Mouse (Mus musculus): ENCODE measurements around the gene Slc6a12. TPM values are rescaled to one million over a fixed set of nuclear protein-coding genes. Genes with fewer than 3 reads are reported as not detected.
A peak's percentile ranks its signal among the peaks of the same experiment; 100 is the strongest.

The Slc6a12 gene
- polyA plus RNA-seq, 1 experiment from 2014 or later = 1.6 TPM

- Histone ChIP-seq H3K27me3 (ENCODE audit: control insufficient read depth, insufficient read depth, low read length) (no peaks in the 10 kb centered on the region), H3K9me3 (ENCODE audit: control insufficient read depth, low read length) (no peaks in the 10 kb centered on the region), H3K4me1 (ENCODE audit: control insufficient read depth, insufficient read depth, low read length) (no peaks in the 10 kb centered on the region), H3K27ac (replicated peaks; ENCODE audit: low read depth, low read length) (no peak overlapping the region), H3K4me2 (ENCODE audit: low read length) (no peak overlapping the region), H3K9ac (replicated peaks; ENCODE audit: low read length) (no peak overlapping the region), H3K36me3 (ENCODE audit: control insufficient read depth, insufficient read depth, low read length) (no peaks in the 10 kb centered on the region), H3K4me3 (replicated peaks; ENCODE audit: low read depth, low read length) (no peak overlapping the region)
- DNase-seq (no peak), ATAC-seq (ENCODE audit: low FRiP score, low TSS enrichment) (no peak)
- WGBS = 66% methylated on average over 6 of the region's 6 CpGs
These were observed 23.8 kb upstream of the Slc6a12 start for GRCm38 (mm10) chr6:121319099-121319498.

- no peak for ATAC-seq (ENCODE audit: low FRiP score, low TSS enrichment)
- no peak for DNase-seq
- Histone ChIP-seq H3K4me3 (replicated peaks; ENCODE audit: low read depth, low read length) (no peak overlapping the region), H3K27me3 (ENCODE audit: control insufficient read depth, insufficient read depth, low read length) (no peaks in the 10 kb centered on the region), H3K36me3 (ENCODE audit: control insufficient read depth, insufficient read depth, low read length) (no peaks in the 10 kb centered on the region), H3K4me1 (ENCODE audit: control insufficient read depth, insufficient read depth, low read length) (no peaks in the 10 kb centered on the region), H3K9me3 (ENCODE audit: control insufficient read depth, low read length) (no peaks in the 10 kb centered on the region), H3K4me2 (ENCODE audit: low read length) (no peak overlapping the region), H3K9ac (replicated peaks; ENCODE audit: low read length) (no peak overlapping the region), H3K27ac (replicated peaks; ENCODE audit: low read depth, low read length) (no peak overlapping the region)
- WGBS = 81% methylated on average over 9 of the region's 9 CpGs
These were observed 20.3 kb upstream of the Slc6a12 start for GRCm38 (mm10) chr6:121322381-121323110.

DNA sequence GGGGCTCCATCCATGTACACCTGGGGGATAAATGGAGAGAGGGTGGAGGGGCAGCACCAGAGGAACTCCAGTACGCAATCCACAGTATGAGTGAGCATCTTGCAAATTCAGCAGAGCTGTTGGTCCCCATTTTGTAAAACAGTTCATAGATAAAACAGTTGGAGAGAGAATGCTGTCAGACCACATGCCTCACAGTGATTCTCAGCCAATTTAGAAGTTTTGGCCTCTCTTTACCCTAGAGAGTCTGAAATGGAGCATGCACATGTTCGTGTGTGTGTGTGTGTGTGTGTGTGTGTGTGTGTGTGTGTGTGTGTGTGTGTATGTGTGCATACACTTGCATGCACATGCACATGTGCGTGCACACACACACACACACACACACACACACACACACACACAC, 17.6 kb upstream of the Slc6a12 start:
- no peak for ATAC-seq (ENCODE audit: low FRiP score, low TSS enrichment)
- no peak for DNase-seq

GRCm38 (mm10) chr6:121325740-121326139, 17.1 kb upstream of the Slc6a12 start:
- no peaks in the 10 kb centered on the region for H3K9me3 ChIP-seq (ENCODE audit: control insufficient read depth, low read length)
- H3K4me3 ChIP-seq (replicated peaks; ENCODE audit: low read depth, low read length) = no peak overlapping the region
- no peak overlapping the region for H3K4me2 ChIP-seq (ENCODE audit: low read length)
- no peak overlapping the region for H3K9ac ChIP-seq (replicated peaks; ENCODE audit: low read length)
- DNase-seq (no peak), ATAC-seq (ENCODE audit: low FRiP score, low TSS enrichment) (no peak)
- no peaks in the 10 kb centered on the region for H3K36me3 ChIP-seq (ENCODE audit: control insufficient read depth, insufficient read depth, low read length)
- H3K27ac ChIP-seq (replicated peaks; ENCODE audit: low read depth, low read length) = no peak overlapping the region
- WGBS = 83% methylated on average over 9 of the region's 9 CpGs
- no peaks in the 10 kb centered on the region for H3K27me3 ChIP-seq (ENCODE audit: control insufficient read depth, insufficient read depth, low read length)
- H3K4me1 ChIP-seq (ENCODE audit: control insufficient read depth, insufficient read depth, low read length) = peaks cover 5% of the 10 kb centered on the region

More for the DNA sequence above, 17.6 kb upstream of the Slc6a12 start:
- Histone ChIP-seq H3K4me3 (replicated peaks; ENCODE audit: low read depth, low read length) (no peak overlapping the region), H3K9me3 (ENCODE audit: control insufficient read depth, low read length) (no peaks in the 10 kb centered on the region), H3K36me3 (ENCODE audit: control insufficient read depth, insufficient read depth, low read length) (no peaks in the 10 kb centered on the region), H3K27ac (replicated peaks; ENCODE audit: low read depth, low read length) (no peak overlapping the region), H3K4me2 (ENCODE audit: low read length) (no peak overlapping the region), H3K27me3 (ENCODE audit: control insufficient read depth, insufficient read depth, low read length) (no peaks in the 10 kb centered on the region), H3K4me1 (ENCODE audit: control insufficient read depth, insufficient read depth, low read length) (peaks cover 5% of the 10 kb centered on the region), H3K9ac (replicated peaks; ENCODE audit: low read length) (no peak overlapping the region)
- 87% methylated on average over 3 of the region's 3 CpGs for WGBS

- no peak overlapping the region for H3K4me2 ChIP-seq (ENCODE audit: low read length)
- no peaks in the 10 kb centered on the region for H3K36me3 ChIP-seq (ENCODE audit: control insufficient read depth, insufficient read depth, low read length)
- no peaks in the 10 kb centered on the region for H3K9me3 ChIP-seq (ENCODE audit: control insufficient read depth, low read length)
- DNase-seq (no peak), ATAC-seq (ENCODE audit: low FRiP score, low TSS enrichment) (no peak)
- no peak overlapping the region for H3K27ac ChIP-seq (replicated peaks; ENCODE audit: low read depth, low read length)
- H3K9ac ChIP-seq (replicated peaks; ENCODE audit: low read length) = no peak overlapping the region
- peaks cover 5% of the 10 kb centered on the region for H3K4me1 ChIP-seq (ENCODE audit: control insufficient read depth, insufficient read depth, low read length)
- no peak overlapping the region for H3K4me3 ChIP-seq (replicated peaks; ENCODE audit: low read depth, low read length)
- no peaks in the 10 kb centered on the region for H3K27me3 ChIP-seq (ENCODE audit: control insufficient read depth, insufficient read depth, low read length)
- 78% methylated on average over 10 of the region's 10 CpGs for WGBS
These were observed 16.3 kb upstream of the Slc6a12 start for GRCm38 (mm10) chr6:121326486-121327069.

- Histone ChIP-seq H3K9me3 (ENCODE audit: control insufficient read depth, low read length) (no peaks in the 10 kb centered on the region), H3K9ac (replicated peaks; ENCODE audit: low read length) (no peak overlapping the region), H3K27me3 (ENCODE audit: control insufficient read depth, insufficient read depth, low read length) (no peaks in the 10 kb centered on the region), H3K4me2 (ENCODE audit: low read length) (no peak overlapping the region), H3K27ac (replicated peaks; ENCODE audit: low read depth, low read length) (no peak overlapping the region), H3K4me3 (replicated peaks; ENCODE audit: low read depth, low read length) (no peak overlapping the region), H3K4me1 (ENCODE audit: control insufficient read depth, insufficient read depth, low read length) (peaks cover 5% of the 10 kb centered on the region), H3K36me3 (ENCODE audit: control insufficient read depth, insufficient read depth, low read length) (no peaks in the 10 kb centered on the region)
- DNase-seq (peak; percentile 26), ATAC-seq (ENCODE audit: low FRiP score, low TSS enrichment) (no peak)
- WGBS = 53% methylated on average over 9 of the region's 9 CpGs
These were observed 14.4 kb upstream of the Slc6a12 start for GRCm38 (mm10) chr6:121328417-121328884.

- Histone ChIP-seq H3K27me3 (ENCODE audit: control insufficient read depth, insufficient read depth, low read length) (no peaks in the 10 kb centered on the region), H3K9me3 (ENCODE audit: control insufficient read depth, low read length) (no peaks in the 10 kb centered on the region), H3K9ac (replicated peaks; ENCODE audit: low read length) (no peak overlapping the region), H3K36me3 (ENCODE audit: control insufficient read depth, insufficient read depth, low read length) (no peaks in the 10 kb centered on the region), H3K4me2 (ENCODE audit: low read length) (no peak overlapping the region), H3K4me3 (replicated peaks; ENCODE audit: low read depth, low read length) (no peak overlapping the region), H3K4me1 (ENCODE audit: control insufficient read depth, insufficient read depth, low read length) (peaks cover 5% of the 10 kb centered on the region), H3K27ac (replicated peaks; ENCODE audit: low read depth, low read length) (no peak overlapping the region)
- DNase-seq (peak; percentile 51), ATAC-seq (ENCODE audit: low FRiP score, low TSS enrichment) (no peak)
- 9% methylated on average over 10 of the region's 10 CpGs for WGBS
These were observed 12.9 kb upstream of the Slc6a12 start for GRCm38 (mm10) chr6:121329848-121330508.

GRCm38 (mm10) chr6:121335841-121336240, 7.0 kb upstream of the Slc6a12 start:
- no peak overlapping the region for H3K27ac ChIP-seq (replicated peaks; ENCODE audit: low read depth, low read length)
- ATAC-seq (ENCODE audit: low FRiP score, low TSS enrichment) = no peak
- no peak for DNase-seq
- H3K9ac ChIP-seq (replicated peaks; ENCODE audit: low read length) = no peak overlapping the region
- WGBS = 94% methylated on average over 9 of the region's 9 CpGs
- H3K4me2 ChIP-seq (ENCODE audit: low read length) = no peak overlapping the region
- no peak overlapping the region for H3K4me3 ChIP-seq (replicated peaks; ENCODE audit: low read depth, low read length)
- no peaks in the 10 kb centered on the region for H3K27me3 ChIP-seq (ENCODE audit: control insufficient read depth, insufficient read depth, low read length)
- H3K36me3 ChIP-seq (ENCODE audit: control insufficient read depth, insufficient read depth, low read length) = no peaks in the 10 kb centered on the region
- H3K9me3 ChIP-seq (ENCODE audit: control insufficient read depth, low read length) = no peaks in the 10 kb centered on the region
- H3K4me1 ChIP-seq (ENCODE audit: control insufficient read depth, insufficient read depth, low read length) = no peaks in the 10 kb centered on the region
